Mouse (Mus musculus) MEL (cell line): ENCODE results near the gene Ttc39d. TPM values are rescaled to one million over a fixed set of nuclear protein-coding genes. Genes with fewer than 3 reads are reported as not detected.
"Not testable (repeated sequence)": the region's sequence is repeated elsewhere in the genome, so short reads cannot be mapped to it uniquely, and the experiment has no call there.

ENCODE experiments used
- DNase-seq: peaks from one replicate; pipeline ENCODE4 v3.0.0; 2011; ENCODE audit warnings: low read depth, low spot score
- H3K27ac ChIP-seq: 2 replicates; pipeline ENCODE4 v1.5.1; 2012; ENCODE audit warnings: low read depth, mild to moderate bottlenecking, control low read depth, low read length, moderate library complexity; ENCODE audit not compliant: control insufficient read depth
- H3K27me3 ChIP-seq, 2 experiments: fragments of 150-350 bp in 1 of 2; sonication (generic) in 1 of 2; 2 replicates each; pipeline ENCODE4 v1.6.1; 2012; ENCODE audit warnings: low read length in 2 of 2, mild to moderate bottlenecking in 2 of 2, improper control_type of control experiment in 1 of 2, moderate library complexity in 1 of 2; ENCODE audit not compliant: insufficient read depth in 2 of 2, control insufficient read depth in 1 of 2
- H3K36me3 ChIP-seq, 2 experiments: 2 replicates each; pipeline ENCODE4 v1.6.1; 2012 to 2014; ENCODE audit warnings: low read length in 2 of 2, improper control_type of control experiment in 1 of 2, inconsistent platforms in 1 of 2, mild to moderate bottlenecking in 1 of 2; ENCODE audit not compliant: insufficient read depth in 2 of 2, control insufficient read depth in 1 of 2
- H3K4me1 ChIP-seq, 2 experiments: fragments of 150-350 bp in 1 of 2; sonication (generic) in 1 of 2; 2 replicates each; pipeline ENCODE4 v1.6.1; 2012; ENCODE audit warnings: low read length in 2 of 2, improper control_type of control experiment in 1 of 2, mild to moderate bottlenecking in 1 of 2; ENCODE audit not compliant: insufficient read depth in 2 of 2, control insufficient read depth in 1 of 2
- H3K4me3 ChIP-seq, 2 experiments: fragments of 150-350 bp in 1 of 2; sonication (generic) in 1 of 2; 2 replicates each; pipeline ENCODE4 v1.5.1; 2012; ENCODE audit warnings: low read depth in 2 of 2, low read length in 2 of 2, mild to moderate bottlenecking in 2 of 2, moderate library complexity in 2 of 2, control low read depth in 1 of 2, improper control_type of control experiment in 1 of 2; ENCODE audit not compliant: control insufficient read depth in 1 of 2, insufficient read depth in 1 of 2
- H3K79me2 ChIP-seq: 2 replicates; pipeline ENCODE4 v1.6.1; 2012; ENCODE audit warnings: mild to moderate bottlenecking, low read length, moderate library complexity; ENCODE audit not compliant: control insufficient read depth, poor library complexity, insufficient read depth
- H3K9ac ChIP-seq: 2 replicates; pipeline ENCODE4 v1.6.1; 2012; ENCODE audit warnings: low read depth, mild to moderate bottlenecking, control low read depth, low read length, moderate library complexity; ENCODE audit not compliant: control insufficient read depth, poor library complexity, severe bottlenecking
- H3K9me3 ChIP-seq: fragments of 150-350 bp; sonication (generic); replicated peaks from 2 replicates; pipeline ENCODE4 v1.6.1; 2012; ENCODE audit warnings: mild to moderate bottlenecking, low read length, improper control_type of control experiment, moderate library complexity; ENCODE audit not compliant: insufficient read depth
- CHD2 ChIP-seq: IDR thresholded peaks from 2 replicates; pipeline ENCODE4 v1.6.1; 2011; ENCODE audit warnings: low read length, improper control_type of control experiment
- ELF1 ChIP-seq: IDR thresholded peaks from 2 replicates; pipeline ENCODE4 v1.6.1; 2014; ENCODE audit warnings: low read depth, mild to moderate bottlenecking, inconsistent platforms, low read length, improper control_type of control experiment, moderate library complexity
- GABPA ChIP-seq: IDR thresholded peaks from 2 replicates; pipeline ENCODE4 v1.6.1; 2012; ENCODE audit warnings: low read depth, mild to moderate bottlenecking, inconsistent platforms, low read length, improper control_type of control experiment, moderate library complexity
- GATA1 ChIP-seq: IDR thresholded peaks from 2 replicates; pipeline ENCODE4 v1.6.1; 2011; ENCODE audit warnings: low read depth, low read length, improper control_type of control experiment
- JUND ChIP-seq: IDR thresholded peaks from 2 replicates; pipeline ENCODE4 v1.6.1; 2011; ENCODE audit warnings: low read depth, mild to moderate bottlenecking, improper control_type of control experiment, low read length
- KAT2A ChIP-seq: conservative IDR thresholded peaks from 2 replicates; pipeline ENCODE4 v1.6.1; 2012; ENCODE audit warnings: low read depth, low read length, improper control_type of control experiment, inconsistent platforms
- MAFK ChIP-seq: IDR thresholded peaks from 2 replicates; pipeline ENCODE4 v1.6.1; 2011; ENCODE audit warnings: low read depth, mild to moderate bottlenecking, low read length, improper control_type of control experiment, borderline replicate concordance
- MAX ChIP-seq: IDR thresholded peaks from 2 replicates; pipeline ENCODE4 v1.6.1; 2011; ENCODE audit warnings: low read length, improper control_type of control experiment
- MXI1 ChIP-seq: IDR thresholded peaks from 2 replicates; pipeline ENCODE4 v1.6.1; 2011; ENCODE audit warnings: mild to moderate bottlenecking, low read depth, low read length, improper control_type of control experiment
- POLR2AphosphoS5 ChIP-seq: IDR thresholded peaks from 2 replicates; pipeline ENCODE4 v1.6.1; 2012; ENCODE audit warnings: low read depth, borderline replicate concordance, mild to moderate bottlenecking, inconsistent platforms, low read length, moderate library complexity, mixed read lengths
- RAD21 ChIP-seq: IDR thresholded peaks from 2 replicates; pipeline ENCODE4 v1.6.1; 2011; ENCODE audit warnings: mild to moderate bottlenecking, low read depth, low read length, improper control_type of control experiment
- SIN3A ChIP-seq: IDR thresholded peaks from 2 replicates; pipeline ENCODE4 v1.6.1; 2012; ENCODE audit warnings: low read length, improper control_type of control experiment, inconsistent platforms
- SMC3 ChIP-seq: IDR thresholded peaks from 2 replicates; pipeline ENCODE4 v1.6.1; 2011; ENCODE audit warnings: low read depth, low read length, improper control_type of control experiment
- TAL1 ChIP-seq: IDR thresholded peaks from 2 replicates; pipeline ENCODE4 v1.6.1; 2012; ENCODE audit warnings: mild to moderate bottlenecking, inconsistent platforms, low read length, moderate library complexity, mixed read lengths
- TBP ChIP-seq: IDR thresholded peaks from 2 replicates; pipeline ENCODE4 v1.8.0; 2011; ENCODE audit warnings: low read depth, low read length, improper control_type of control experiment
- UBTF ChIP-seq: IDR thresholded peaks from 2 replicates; pipeline ENCODE4 v1.6.1; 2012; ENCODE audit warnings: low read depth, mild to moderate bottlenecking, inconsistent platforms, low read length, improper control_type of control experiment, moderate library complexity, borderline replicate concordance; ENCODE audit not compliant: insufficient read depth
- USF1 ChIP-seq: IDR thresholded peaks from 2 replicates; pipeline ENCODE4 v1.6.1; 2014; ENCODE audit warnings: low read depth, mild to moderate bottlenecking, inconsistent platforms, low read length, improper control_type of control experiment, moderate library complexity
- USF2 ChIP-seq, 2 experiments: IDR thresholded peaks; 2 replicates each; pipeline ENCODE4 v1.6.1; 2011 to 2012; ENCODE audit warnings: improper control_type of control experiment in 2 of 2, low read length in 2 of 2, borderline replicate concordance in 1 of 2, inconsistent platforms in 1 of 2, low read depth in 1 of 2, mild to moderate bottlenecking in 1 of 2; ENCODE audit not compliant: insufficient read depth in 1 of 2
- ZC3H11A ChIP-seq: IDR thresholded peaks from 2 replicates; pipeline ENCODE4 v1.6.1; 2012; ENCODE audit warnings: low read depth, mild to moderate bottlenecking, inconsistent platforms, low read length, improper control_type of control experiment
- ZMIZ1 ChIP-seq: IDR thresholded peaks from 2 replicates; pipeline ENCODE4 v1.6.1; 2012; ENCODE audit warnings: low read depth, mild to moderate bottlenecking, inconsistent platforms, low read length, improper control_type of control experiment, moderate library complexity
- ZNF384 ChIP-seq: IDR thresholded peaks from 2 replicates; pipeline ENCODE4 v1.6.1; 2012; ENCODE audit warnings: low read depth, mild to moderate bottlenecking, inconsistent platforms, low read length, improper control_type of control experiment
- polyA plus RNA-seq, 2 experiments: library from polyadenylated mRNA; stranded (reverse) in 1 of 2; unstranded in 1 of 2; fragments of >175 nt in 1 of 2; fragments of >200 nt in 1 of 2; gene quantifications; 2 replicates each; pipeline versions ENCODE4 v1.2.1 to v1.2.4; 2012; ENCODE audit warnings: low replicate concordance in 2 of 2, low read depth in 1 of 2; ENCODE audit not compliant: insufficient read length in 2 of 2, insufficient read depth in 1 of 2, missing spikeins in 1 of 2
- total RNA-seq: library from RNA; depleted of rRNA; stranded (reverse); fragments of 300-350 nt; gene quantifications from 2 replicates; pipeline ENCODE4 v1.2.3, GENCODE M21; 2012

Ttc39d gene
- total and polyA plus RNA-seq, 3 experiments = not detected

DNA sequence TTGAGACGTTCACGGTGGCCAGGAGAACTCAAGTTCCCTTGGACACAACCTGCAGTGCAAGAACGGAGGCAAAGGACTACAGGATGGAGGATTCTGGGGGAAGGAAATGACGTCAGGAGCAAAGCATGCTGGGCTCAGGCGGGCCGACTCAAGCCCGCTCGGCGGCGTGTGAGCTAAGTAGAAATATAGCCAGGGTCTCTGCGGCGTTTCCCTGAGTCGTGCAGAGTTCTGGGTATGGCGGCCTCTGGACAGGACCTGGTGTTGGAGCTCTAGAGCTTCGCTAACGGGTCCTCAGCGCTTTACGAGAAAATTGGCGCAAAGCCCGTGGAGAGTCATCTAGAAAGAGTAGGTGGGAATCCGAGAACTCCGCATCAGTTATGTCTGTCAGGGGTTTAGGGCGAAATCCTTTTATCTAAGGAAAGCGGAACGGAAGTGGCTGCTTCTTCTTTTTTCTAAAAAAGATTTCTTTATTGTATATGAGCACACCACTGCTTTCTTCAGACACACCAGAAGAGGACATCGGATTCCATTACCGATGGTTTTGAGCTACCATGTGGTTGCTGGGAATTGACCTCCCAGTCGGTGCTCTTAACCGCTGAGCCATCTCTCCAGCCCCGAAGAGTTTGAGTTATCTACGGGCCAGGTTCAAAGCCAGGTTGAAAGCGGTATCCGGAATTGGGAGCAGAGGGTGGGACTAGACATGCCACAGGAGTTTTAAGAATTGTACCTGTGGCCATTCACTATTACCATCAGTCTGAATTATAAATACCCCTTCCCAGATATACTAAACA, 17.3 kb downstream of the Ttc39d start, which contains the start of gene Gemin6 (continued):
- TF ChIP-seq MXI1 (peak; percentile 89), ZC3H11A (no peak), KAT2A (peak; percentile 91)

DNA sequence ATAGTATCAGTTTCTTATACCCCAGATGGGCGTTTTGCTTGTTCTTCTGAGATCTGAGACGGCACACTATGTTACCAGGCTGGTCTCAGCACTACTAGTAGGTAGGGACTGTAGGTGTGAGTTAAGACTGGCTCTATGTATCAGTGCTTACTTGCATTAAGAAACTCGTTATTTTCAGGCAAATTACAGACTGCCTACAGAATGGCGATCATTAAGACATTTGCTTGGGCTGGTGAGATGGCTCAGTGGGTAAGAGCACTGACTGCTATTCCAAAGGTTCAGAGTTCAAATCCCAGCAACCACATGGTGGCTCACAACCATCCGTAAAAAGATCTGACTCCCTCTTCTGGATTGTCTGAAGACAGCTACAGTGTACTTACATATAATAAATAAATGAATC, 17.9 kb downstream of the Ttc39d start:
- Histone ChIP-seq H3K9ac (peak overlapping the region; percentile 89), H3K4me3 (peak overlapping the region; percentile 78 to 80), H3K36me3 (peaks cover 0 to 24% of the 10 kb centered on the region in 2 experiments; a peak in 2 of 4 replicates), H3K27ac (peak overlapping the region; percentile 97), H3K4me1 (peaks cover 9 to 19% of the 10 kb centered on the region in 2 experiments)
- peak; percentile 94 for TF ChIP-seq TBP
- DNase-seq = peak; percentile 59
- not testable (repeated sequence) for H3K9me3 ChIP-seq, H3K27me3 ChIP-seq, H3K79me2 ChIP-seq

DNA sequence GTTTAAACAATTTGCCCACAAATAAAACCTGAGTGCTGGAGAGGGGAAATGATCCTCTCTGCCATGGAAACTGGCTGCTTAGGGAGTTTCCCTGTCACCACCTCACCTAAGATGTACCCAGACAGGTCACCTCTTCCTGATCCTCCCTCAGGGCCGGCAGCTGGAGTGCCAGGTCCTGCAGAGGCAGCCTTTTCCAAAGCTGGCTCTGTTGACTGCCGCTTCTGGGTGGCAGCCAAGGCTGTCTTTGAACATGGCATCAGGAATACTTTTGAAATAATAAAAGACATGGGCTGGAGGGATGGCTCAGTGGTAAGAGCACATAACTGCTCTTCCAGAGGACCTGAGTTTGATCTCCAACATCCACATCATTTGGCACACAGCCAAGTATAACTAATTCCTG, 22.1 kb downstream of the Ttc39d start:
- Histone ChIP-seq H3K9me3 (no peaks in the 10 kb centered on the region), H3K4me3 (no peak overlapping the region), H3K9ac (no peak overlapping the region), H3K79me2 (no peaks in the 10 kb centered on the region), H3K27me3 (no peaks in the 10 kb centered on the region), H3K4me1 (peaks cover 12 to 18% of the 10 kb centered on the region in 2 experiments), H3K27ac (no peak overlapping the region), H3K36me3 (peaks cover 0 to 26% of the 10 kb centered on the region in 2 experiments; a peak in 2 of 4 replicates)
- no peak for TF ChIP-seq USF1
- no peak for TF ChIP-seq MXI1
- no peak for TF ChIP-seq GABPA
- no peak for TF ChIP-seq SMC3
- TF ChIP-seq JUND = no peak
- no peak for TF ChIP-seq SIN3A
- TF ChIP-seq MAFK = no peak
- TF ChIP-seq UBTF = no peak
- no peak for TF ChIP-seq RAD21
- no peak for TF ChIP-seq ZNF384
- TF ChIP-seq KAT2A = no peak
- no peak for TF ChIP-seq USF2 (IDR thresholded peaks at IDR 0.05; ENCODE audit: borderline replicate concordance in 1 of 2, insufficient read depth in 1 of 2, low read depth in 1 of 2, low read length in 2 of 2)
- no peak for TF ChIP-seq GATA1
- no peak for TF ChIP-seq TAL1
- no peak for TF ChIP-seq ELF1
- TF ChIP-seq MAX = no peak
- TF ChIP-seq ZMIZ1 = no peak
- TF ChIP-seq CHD2 = no peak
- no peak for TF ChIP-seq POLR2AphosphoS5
- DNase-seq = no peak
